Mouse (Mus musculus) embryonic facial prominence, embryonic 11.5 days (tissue): ENCODE measurements around the gene Galnt4. TPM values are rescaled to one million over a fixed set of nuclear protein-coding genes. Genes with fewer than 3 reads are reported as not detected.

Experiments
- ATAC-seq: fragments of 200-750 bp; cut with Nextera tagmentation; replicated peaks from 2 replicates; pipeline ENCODE4 v1.8.0; 2017; ENCODE audit warnings: low read depth; ENCODE audit not compliant: insufficient number of reproducible peaks, low FRiP score, low TSS enrichment
- DNase-seq: peaks from one replicate; pipeline ENCODE4 v3.0.0-alpha.2; 2015; ENCODE audit warnings: low spot score
- H3K27ac ChIP-seq: fragments of 300-500 bp; sonication (generic); replicated peaks from 2 replicates; pipeline ENCODE4 v1.5.1; 2014; ENCODE audit warnings: mild to moderate bottlenecking, low read depth, low read length, control low read depth
- H3K27me3 ChIP-seq: fragments of 300-500 bp; sonication (generic); 2 replicates; pipeline ENCODE4 v1.6.1; 2014; ENCODE audit warnings: mild to moderate bottlenecking, low read length, moderate library complexity, mixed read lengths; ENCODE audit not compliant: control insufficient read depth, insufficient read depth
- H3K36me3 ChIP-seq: fragments of 300-500 bp; sonication (generic); replicated peaks from 2 replicates; pipeline ENCODE4 v1.6.1; 2014; ENCODE audit warnings: low read depth, mild to moderate bottlenecking, low read length, moderate library complexity, mixed read lengths; ENCODE audit not compliant: control insufficient read depth, insufficient read depth
- H3K4me1 ChIP-seq: fragments of 300-500 bp; sonication (generic); 2 replicates; pipeline ENCODE4 v1.6.1; 2014; ENCODE audit warnings: low read length, mixed read lengths; ENCODE audit not compliant: control insufficient read depth, insufficient read depth
- H3K4me2 ChIP-seq: fragments of 300-500 bp; sonication (generic); 2 replicates; pipeline ENCODE4 v1.6.1; 2014; ENCODE audit warnings: low read depth, mild to moderate bottlenecking, control low read depth, low read length, moderate library complexity
- H3K4me3 ChIP-seq: fragments of 300-500 bp; sonication (generic); 2 replicates; pipeline ENCODE4 v1.5.1; 2014; ENCODE audit warnings: low read depth, low read length, control low read depth
- H3K9ac ChIP-seq: fragments of 300-500 bp; sonication (generic); replicated peaks from 2 replicates; pipeline ENCODE4 v1.6.1; 2014; ENCODE audit warnings: mild to moderate bottlenecking, control low read depth, low read length
- H3K9me3 ChIP-seq: fragments of 300-500 bp; sonication (generic); replicated peaks from 2 replicates; pipeline ENCODE4 v1.6.1; 2016; ENCODE audit warnings: mild to moderate bottlenecking, low read length, inconsistent platforms, mixed read lengths; ENCODE audit not compliant: control insufficient read depth
- WGBS: fragments of 180-500 bp; shearing (Covaris S2); extraction: QIAGEN DNeasy Blood & Tissue Kit; methylation state at CpG from one replicate; pipeline ENCODE4 v1.1.7; 2014; 5-methylcytosine and 5-hydroxymethylcytosine counted together
- polyA plus RNA-seq: library from polyadenylated mRNA; unstranded; fragments of >200 nt; fragmentation: Nextera tagmentation; extraction: Ambion mirVana; gene quantifications from 2 replicates; pipeline ENCODE4 v1.2.1, GENCODE M21; 2014

The Galnt4 gene
- polyA plus RNA-seq = 6.7 and 7.3 TPM in 2 replicates

GRCm38 (mm10) chr10:99107964-99108363 lies at the start of gene Galnt4:
Gene Galnt4 (plus strand): TSS chr10:99108159.
- Histone ChIP-seq H3K9me3 (no peaks in the 10 kb centered on the region), H3K4me1 (no peaks in the 10 kb centered on the region), H3K4me3 (peak within 1 kb of the TSS; percentile 97), H3K27ac (peak within 1 kb of the TSS; percentile 67), H3K9ac (peak within 1 kb of the TSS; percentile 90), H3K36me3 (peaks cover 3% of the 10 kb centered on the region), H3K27me3 (no peaks in the 10 kb centered on the region), H3K4me2 (peak within 1 kb of the TSS; percentile 94)
- WGBS = under 1% methylated on average over 22 of the region's 22 CpGs
- DNase-seq (peak; percentile 86), ATAC-seq (peak; percentile 86)

DNA sequence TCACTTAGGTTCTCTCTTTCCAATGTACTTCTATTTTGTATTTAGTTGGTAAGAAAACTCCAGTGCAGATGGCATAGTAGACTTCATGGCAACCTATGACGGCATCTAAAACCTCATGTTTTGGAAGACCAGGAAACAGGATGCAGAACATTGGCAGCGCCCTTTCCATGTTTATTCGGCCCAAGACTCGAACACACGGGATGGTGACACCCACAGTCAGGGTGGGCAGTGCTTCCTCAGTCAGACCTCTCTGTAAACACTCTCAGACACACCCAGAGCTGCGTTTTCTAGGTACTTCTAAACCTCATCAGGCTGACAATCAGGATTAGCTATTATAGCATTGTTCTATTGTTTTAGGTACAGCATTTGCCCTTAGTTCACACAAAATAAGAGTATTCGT lies 47.4 kb upstream of the Galnt4 start:
- H3K4me1 ChIP-seq = no peaks in the 10 kb centered on the region
- WGBS = 88% methylated on average over 7 of the region's 7 CpGs
- no peaks in the 10 kb centered on the region for H3K9me3 ChIP-seq
- ATAC-seq = no peak
- H3K27me3 ChIP-seq = no peaks in the 10 kb centered on the region
- no peak overlapping the region for H3K4me3 ChIP-seq
- H3K27ac ChIP-seq = no peak overlapping the region
- H3K4me2 ChIP-seq = no peak overlapping the region
- DNase-seq = no peak
- no peak overlapping the region for H3K9ac ChIP-seq
- H3K36me3 ChIP-seq = no peaks in the 10 kb centered on the region

GRCm38 (mm10) chr10:99061418-99061817 lies 46.5 kb upstream of the Galnt4 start:
- DNase-seq (no peak), ATAC-seq (no peak)
- H3K9me3 ChIP-seq = no peaks in the 10 kb centered on the region
- H3K4me2 ChIP-seq = no peak overlapping the region
- WGBS = 94% methylated on average over 10 of the region's 10 CpGs
- H3K36me3 ChIP-seq = no peaks in the 10 kb centered on the region
- no peaks in the 10 kb centered on the region for H3K27me3 ChIP-seq
- H3K27ac ChIP-seq = no peak overlapping the region
- H3K4me1 ChIP-seq = no peaks in the 10 kb centered on the region
- H3K4me3 ChIP-seq = no peak overlapping the region
- H3K9ac ChIP-seq = no peak overlapping the region

GRCm38 (mm10) chr10:99062546-99062945 lies 45.4 kb upstream of the Galnt4 start:
- WGBS = 82% methylated on average over 5 of the region's 5 CpGs
- Histone ChIP-seq H3K36me3 (no peaks in the 10 kb centered on the region), H3K4me1 (no peaks in the 10 kb centered on the region), H3K4me3 (no peak overlapping the region), H3K9ac (no peak overlapping the region), H3K27ac (no peak overlapping the region), H3K27me3 (no peaks in the 10 kb centered on the region), H3K4me2 (no peak overlapping the region), H3K9me3 (no peaks in the 10 kb centered on the region)
- ATAC-seq (no peak), DNase-seq (no peak)

- Histone ChIP-seq H3K9ac (no peak overlapping the region), H3K36me3 (no peaks in the 10 kb centered on the region), H3K27ac (no peak overlapping the region), H3K4me2 (no peak overlapping the region), H3K4me1 (no peaks in the 10 kb centered on the region), H3K27me3 (no peaks in the 10 kb centered on the region), H3K9me3 (no peaks in the 10 kb centered on the region), H3K4me3 (no peak overlapping the region)
- DNase-seq (peak; percentile 15), ATAC-seq (no peak)
- 60% methylated on average over 18 of the region's 18 CpGs for WGBS
These were observed 31.7 kb upstream of the Galnt4 start for GRCm38 (mm10) chr10:99076113-99076895.

DNA sequence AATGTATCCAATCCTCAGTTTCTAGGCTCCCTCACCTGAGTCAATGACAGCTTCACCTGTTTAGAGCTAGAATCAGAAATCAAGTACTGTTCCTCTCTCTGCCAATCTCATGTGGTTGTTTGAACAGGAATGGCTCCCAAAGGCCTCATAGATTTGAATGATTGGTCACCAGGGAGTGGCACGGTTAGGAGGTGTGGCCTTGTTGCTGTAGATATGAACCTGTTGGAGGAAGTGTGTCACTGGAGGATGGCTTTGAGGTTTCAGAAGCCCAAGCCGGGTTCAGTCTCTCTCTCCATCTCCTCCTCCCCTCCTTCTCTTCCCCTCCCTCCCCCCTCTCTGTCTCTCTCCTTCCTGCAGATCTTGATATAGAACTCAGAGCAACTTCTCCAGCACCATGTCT lies 29.3 kb upstream of the Galnt4 start:
- H3K27me3 ChIP-seq = no peaks in the 10 kb centered on the region
- no peaks in the 10 kb centered on the region for H3K36me3 ChIP-seq
- H3K4me2 ChIP-seq = no peak overlapping the region
- H3K9ac ChIP-seq = no peak overlapping the region
- no peak overlapping the region for H3K27ac ChIP-seq
- no peaks in the 10 kb centered on the region for H3K4me1 ChIP-seq
- no peaks in the 10 kb centered on the region for H3K9me3 ChIP-seq
- WGBS = 87% methylated on average over 2 of the region's 2 CpGs
- H3K4me3 ChIP-seq = no peak overlapping the region
- DNase-seq = no peak
- ATAC-seq = no peak

DNA sequence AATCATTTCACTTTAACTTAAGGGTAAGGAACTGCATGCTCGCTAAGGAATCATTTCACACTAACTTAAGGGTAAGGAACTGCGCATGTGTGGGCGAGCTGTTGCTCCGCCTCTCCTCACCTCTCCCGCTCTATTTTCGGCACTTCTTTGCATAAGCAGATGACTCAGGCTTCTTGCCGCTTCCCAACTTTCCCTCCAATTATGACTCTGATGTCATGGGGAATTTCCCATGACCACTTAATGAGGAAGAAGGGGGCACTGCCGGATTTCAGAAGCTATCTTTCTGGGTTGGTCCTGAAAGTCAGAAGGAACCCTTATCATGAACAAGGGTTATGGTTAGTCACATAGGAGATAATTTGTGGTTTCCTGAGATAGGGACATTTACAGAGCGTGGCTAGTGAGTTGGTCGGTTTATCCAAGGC lies 26.4 kb upstream of the Galnt4 start:
- no peak overlapping the region for H3K4me2 ChIP-seq
- 87% methylated on average over 10 of the region's 10 CpGs for WGBS
- H3K9me3 ChIP-seq = no peaks in the 10 kb centered on the region
- no peaks in the 10 kb centered on the region for H3K4me1 ChIP-seq
- no peak overlapping the region for H3K27ac ChIP-seq
- ATAC-seq = no peak
- H3K36me3 ChIP-seq = no peaks in the 10 kb centered on the region
- no peaks in the 10 kb centered on the region for H3K27me3 ChIP-seq
- no peak for DNase-seq
- no peak overlapping the region for H3K9ac ChIP-seq
- H3K4me3 ChIP-seq = no peak overlapping the region

DNA sequence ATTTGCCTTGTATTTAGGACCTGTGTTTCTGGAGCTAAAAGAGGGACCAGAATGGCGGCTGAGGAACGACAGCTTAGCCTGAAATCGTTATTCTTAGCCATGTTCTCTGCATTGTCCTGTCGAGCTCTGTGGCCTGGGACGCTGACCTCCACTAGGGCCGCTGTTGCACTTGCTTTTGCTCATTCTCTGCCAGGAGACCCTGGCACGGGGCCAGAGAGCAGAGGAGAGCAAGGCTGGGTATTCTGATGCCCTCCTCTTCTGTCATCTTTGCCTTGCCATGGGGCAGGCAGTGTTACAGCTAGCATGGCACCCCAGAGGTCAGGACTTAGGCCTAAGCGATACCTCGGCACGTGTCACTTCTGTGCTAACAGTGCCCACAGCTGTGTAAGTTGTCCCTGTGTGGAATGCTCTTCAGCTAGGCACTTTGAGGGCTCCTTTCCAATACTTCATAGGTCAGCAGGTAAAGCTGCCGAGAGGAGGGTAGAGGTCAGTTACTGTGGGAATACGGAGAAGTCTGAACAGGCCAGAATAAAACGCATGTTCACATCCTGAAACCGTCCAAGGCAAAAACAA lies 24.4 kb upstream of the Galnt4 start:
- Histone ChIP-seq H3K9me3 (no peaks in the 10 kb centered on the region), H3K27ac (no peak overlapping the region), H3K9ac (no peak overlapping the region), H3K4me1 (no peaks in the 10 kb centered on the region), H3K4me3 (no peak overlapping the region), H3K4me2 (no peak overlapping the region), H3K36me3 (no peaks in the 10 kb centered on the region), H3K27me3 (no peaks in the 10 kb centered on the region)
- DNase-seq (no peak), ATAC-seq (no peak)
- 91% methylated on average over 14 of the region's 14 CpGs for WGBS
